Mouse (Mus musculus) heart, embryonic 11.5 days (tissue): ENCODE measurements around the gene Mn1. TPM values are rescaled to one million over a fixed set of nuclear protein-coding genes. Genes with fewer than 3 reads are reported as not detected.
A peak's percentile ranks its signal among the peaks of the same experiment; 100 is the strongest.

Source experiments
- ATAC-seq: fragments of 200-750 bp; cut with Nextera tagmentation; replicated peaks from 2 replicates; pipeline ENCODE4 v1.8.0; 2017; ENCODE audit warnings: moderate library complexity; ENCODE audit not compliant: insufficient number of reproducible peaks, low FRiP score, low TSS enrichment
- H3K27ac ChIP-seq: fragments of 300-500 bp; sonication (generic); 2 replicates; pipeline ENCODE4 v1.5.1; 2014; ENCODE audit warnings: mild to moderate bottlenecking, low read depth, low read length
- H3K27me3 ChIP-seq: fragments of 300-500 bp; sonication (generic); 2 replicates; pipeline ENCODE4 v1.6.1; 2014; ENCODE audit warnings: mild to moderate bottlenecking, low read length, mixed read lengths; ENCODE audit not compliant: control insufficient read depth, insufficient read depth
- H3K36me3 ChIP-seq: fragments of 300-500 bp; sonication (generic); 2 replicates; pipeline ENCODE4 v1.6.1; 2014; ENCODE audit warnings: mild to moderate bottlenecking, low read length, moderate library complexity, mixed read lengths; ENCODE audit not compliant: control insufficient read depth, insufficient read depth
- H3K4me1 ChIP-seq: fragments of 300-500 bp; sonication (generic); 2 replicates; pipeline ENCODE4 v1.6.1; 2014; ENCODE audit warnings: low read length; ENCODE audit not compliant: control insufficient read depth, insufficient read depth
- H3K4me2 ChIP-seq: fragments of 300-500 bp; sonication (generic); 2 replicates; pipeline ENCODE4 v1.6.1; 2014; ENCODE audit warnings: mild to moderate bottlenecking, moderate library complexity
- H3K4me3 ChIP-seq: fragments of 300-500 bp; sonication (generic); 2 replicates; pipeline ENCODE4 v1.5.1; 2014; ENCODE audit warnings: low read depth, low read length
- H3K9ac ChIP-seq: fragments of 300-500 bp; sonication (generic); 2 replicates; pipeline ENCODE4 v1.6.1; 2014; ENCODE audit warnings: mild to moderate bottlenecking, low read depth, low read length, moderate library complexity
- H3K9me3 ChIP-seq: fragments of 300-500 bp; sonication (generic); replicated peaks from 2 replicates; pipeline ENCODE4 v1.6.1; 2016; ENCODE audit warnings: low read length; ENCODE audit not compliant: control insufficient read depth
- whole genome bisulfite sequencing: fragments of 180-500 bp; shearing (Covaris S2); extraction: QIAGEN DNeasy Blood & Tissue Kit; methylation state at CpG from one replicate; pipeline ENCODE4 v1.1.7; 2014; ENCODE audit not compliant: insufficient replicate concordance; 5-methylcytosine and 5-hydroxymethylcytosine counted together
- polyA plus RNA-seq: library from polyadenylated mRNA; unstranded; fragments of >200 nt; fragmentation: Nextera tagmentation; extraction: Ambion mirVana; gene quantifications from 2 replicates; pipeline ENCODE4 v1.2.1, GENCODE M21; 2014

The Mn1 gene
- polyA plus RNA-seq, 1 experiment from 2014 or later, result 6.6 TPM

DNA sequence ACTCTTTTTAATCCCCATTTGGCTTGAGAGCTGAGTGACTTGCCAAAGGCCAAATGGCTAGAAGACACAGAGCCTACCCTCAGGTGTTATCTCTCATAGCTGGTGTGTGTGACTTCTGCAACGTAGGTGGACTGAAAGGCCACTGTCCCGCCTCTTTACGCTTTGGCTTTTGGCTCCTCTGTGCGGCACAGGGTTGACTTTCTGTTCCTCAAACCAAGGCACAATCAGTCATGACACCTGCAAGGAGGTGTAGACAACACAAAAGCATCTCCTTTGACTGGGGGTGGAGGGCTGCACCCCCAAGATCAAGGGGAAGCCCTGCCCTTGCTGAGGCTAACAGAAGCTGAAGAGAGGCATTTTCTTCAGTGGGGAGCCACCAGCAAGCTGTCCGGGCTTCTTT is 50.5 kb downstream of the Mn1 start:
- Histone ChIP-seq H3K36me3 (no peaks in the 10 kb centered on the region), H3K27me3 (no peaks in the 10 kb centered on the region), H3K9ac (no peak overlapping the region), H3K9me3 (no peaks in the 10 kb centered on the region; the same call in none of the 2 replicates), H3K4me1 (no peaks in the 10 kb centered on the region; the same call in 1 of the 2 replicates), H3K4me3 (no peak overlapping the region), H3K4me2 (no peak overlapping the region), H3K27ac (no peak overlapping the region)
- no peak for ATAC-seq
- WGBS, result 48% methylated on average over 5 of the region's 5 CpGs

- Histone ChIP-seq H3K27me3 (no peaks in the 10 kb centered on the region), H3K4me2 (no peak overlapping the region), H3K27ac (no peak overlapping the region), H3K9ac (no peak overlapping the region), H3K4me3 (no peak overlapping the region), H3K4me1 (peaks cover 10% of the 10 kb centered on the region), H3K36me3 (no peaks in the 10 kb centered on the region), H3K9me3 (no peaks in the 10 kb centered on the region; the same call in none of the 2 replicates)
- no peak for ATAC-seq
- 40% methylated on average over 7 of the region's 7 CpGs for WGBS
These were observed 52.2 kb downstream of the Mn1 start for GRCm38 (mm10) chr5:111469195-111469882.

- no peak for ATAC-seq
- no peak overlapping the region for H3K9ac ChIP-seq
- H3K27ac ChIP-seq, result no peak overlapping the region
- H3K4me3 ChIP-seq, result no peak overlapping the region
- 85% methylated on average over 4 of the region's 4 CpGs for WGBS
- no peak overlapping the region for H3K4me2 ChIP-seq
- no peaks in the 10 kb centered on the region for H3K27me3 ChIP-seq
- peaks cover 10% of the 10 kb centered on the region for H3K4me1 ChIP-seq
- H3K36me3 ChIP-seq, result no peaks in the 10 kb centered on the region
- H3K9me3 ChIP-seq, result no peaks in the 10 kb centered on the region; the same call in 1 of the 2 replicates
These were observed 53.7 kb downstream of the Mn1 start for GRCm38 (mm10) chr5:111470875-111471274.

GRCm38 (mm10) chr5:111473425-111473824 is 56.3 kb downstream of the Mn1 start:
- Histone ChIP-seq H3K4me1 (peaks cover 10% of the 10 kb centered on the region), H3K27ac (peak overlapping the region; percentile 67), H3K36me3 (no peaks in the 10 kb centered on the region), H3K4me2 (no peak overlapping the region), H3K9ac (no peak overlapping the region), H3K4me3 (no peak overlapping the region), H3K27me3 (no peaks in the 10 kb centered on the region), H3K9me3 (no peaks in the 10 kb centered on the region; the same call in 1 of the 2 replicates)
- 49% methylated on average over 11 of the region's 11 CpGs for WGBS
- ATAC-seq, result 0 out of 2 replicates have a peak, but pooled peaks have one; percentile 12

- peaks cover 14% of the 10 kb centered on the region for H3K4me1 ChIP-seq
These were observed 58.6 kb downstream of the Mn1 start for GRCm38 (mm10) chr5:111475721-111476120.

DNA sequence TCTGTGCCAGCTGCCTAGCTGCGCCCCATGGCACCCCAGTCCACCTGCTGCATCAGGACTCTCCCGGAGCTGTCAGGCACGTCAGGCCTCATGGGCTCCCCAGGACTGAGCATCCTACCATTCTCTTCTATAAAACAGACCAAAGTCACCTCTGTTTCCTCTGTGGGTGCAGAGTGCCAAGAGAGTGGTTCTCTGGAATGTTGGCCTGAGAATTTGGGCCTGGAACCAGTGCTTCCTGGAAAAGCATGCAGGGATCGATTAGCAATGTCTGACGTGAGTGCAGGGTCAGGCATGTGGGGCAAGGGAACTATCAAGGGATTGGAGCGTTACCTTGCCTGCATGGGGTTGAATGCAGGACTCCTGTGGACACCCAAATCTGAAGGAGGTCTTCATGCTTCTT is 59.0 kb downstream of the Mn1 start:
- H3K27me3 ChIP-seq, result no peaks in the 10 kb centered on the region
- H3K4me3 ChIP-seq, result no peak overlapping the region
- H3K9ac ChIP-seq, result no peak overlapping the region
- H3K4me1 ChIP-seq, result peaks cover 14% of the 10 kb centered on the region
- no peak overlapping the region for H3K4me2 ChIP-seq
- H3K36me3 ChIP-seq, result no peaks in the 10 kb centered on the region
- H3K27ac ChIP-seq, result no peak overlapping the region
- ATAC-seq, result no peak
- no peaks in the 10 kb centered on the region for H3K9me3 ChIP-seq
- WGBS, result 79% methylated on average over 6 of the region's 6 CpGs

More at GRCm38 (mm10) chr5:111475721-111476120, 58.6 kb downstream of the Mn1 start:
- WGBS, result 75% methylated on average over 5 of the region's 5 CpGs
- Histone ChIP-seq H3K4me3 (no peak overlapping the region), H3K9ac (no peak overlapping the region), H3K27me3 (no peaks in the 10 kb centered on the region), H3K27ac (no peak overlapping the region), H3K4me2 (no peak overlapping the region), H3K36me3 (no peaks in the 10 kb centered on the region), H3K9me3 (no peaks in the 10 kb centered on the region)
- ATAC-seq, result no peak

DNA sequence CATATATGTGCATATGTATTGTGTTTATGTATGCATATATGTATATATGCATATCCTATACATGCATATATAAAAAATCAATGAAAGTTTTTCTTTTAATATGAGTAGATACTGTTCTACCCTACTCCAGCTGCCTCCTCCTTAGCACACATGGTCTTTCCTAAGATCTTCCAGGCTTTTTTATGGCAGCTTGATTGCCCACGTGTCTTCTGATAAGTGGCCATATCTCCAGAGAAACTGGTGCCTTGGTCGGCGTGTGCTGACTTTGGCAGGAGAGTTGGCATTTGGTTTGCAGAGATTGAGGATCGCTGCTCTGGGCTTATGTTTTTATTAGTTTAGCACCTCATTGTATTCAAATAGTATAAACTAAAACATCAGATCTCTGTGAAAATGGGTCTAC is 68.7 kb downstream of the Mn1 start:
- WGBS, result 54% methylated on average over 4 of the region's 4 CpGs
- no peak for ATAC-seq
- H3K27me3 ChIP-seq, result no peaks in the 10 kb centered on the region
- no peak overlapping the region for H3K4me2 ChIP-seq
- no peaks in the 10 kb centered on the region for H3K36me3 ChIP-seq
- peaks cover 5% of the 10 kb centered on the region; the same call in 1 of the 2 replicates for H3K9me3 ChIP-seq
- no peak overlapping the region for H3K4me3 ChIP-seq
- H3K4me1 ChIP-seq, result peaks cover 6% of the 10 kb centered on the region
- H3K27ac ChIP-seq, result no peak overlapping the region
- H3K9ac ChIP-seq, result no peak overlapping the region

- Histone ChIP-seq H3K9me3 (no peaks in the 10 kb centered on the region), H3K4me2 (no peak overlapping the region), H3K4me3 (no peak overlapping the region), H3K9ac (no peak overlapping the region), H3K36me3 (no peaks in the 10 kb centered on the region), H3K27me3 (no peaks in the 10 kb centered on the region), H3K27ac (no peak overlapping the region), H3K4me1 (peaks cover 16% of the 10 kb centered on the region)
- no peak for ATAC-seq
- 57% methylated on average over 7 of the region's 7 CpGs for WGBS
These were observed 72.0 kb downstream of the Mn1 start for GRCm38 (mm10) chr5:111489022-111489616.
